Mouse (Mus musculus) forebrain, embryonic 14.5 days (tissue): ENCODE results near the gene Insr. TPM values are rescaled to one million over a fixed set of nuclear protein-coding genes. Genes with fewer than 3 reads are reported as not detected.

Experiments
- ATAC-seq: fragments of 200-750 bp; cut with Nextera tagmentation; 2 replicates; pipeline ENCODE4 v1.8.0; 2017; ENCODE audit warnings: mild to moderate bottlenecking, moderate library complexity
- DNase-seq: peaks from one replicate; pipeline ENCODE4 v3.0.0-alpha.2; 2015; ENCODE audit warnings: low spot score
- H3K27ac ChIP-seq: fragments of 300-500 bp; sonication (generic); 2 replicates; pipeline ENCODE4 v1.5.1; 2014; ENCODE audit warnings: low read depth, mild to moderate bottlenecking, control low read depth, low read length, moderate library complexity
- H3K27me3 ChIP-seq: fragments of 300-500 bp; sonication (generic); replicated peaks from 2 replicates; pipeline ENCODE4 v1.6.1; 2014; ENCODE audit warnings: low read length, control low read depth, mixed read lengths; ENCODE audit not compliant: control insufficient read depth, insufficient read depth
- H3K36me3 ChIP-seq: fragments of 300-500 bp; sonication (generic); 2 replicates; pipeline ENCODE4 v1.6.1; 2014; ENCODE audit warnings: low read length, control low read depth; ENCODE audit not compliant: control insufficient read depth, insufficient read depth
- H3K4me1 ChIP-seq: fragments of 300-500 bp; sonication (generic); 2 replicates; pipeline ENCODE4 v1.6.1; 2014; ENCODE audit warnings: antibody characterized with exemption, low read length, control low read depth; ENCODE audit not compliant: control insufficient read depth, insufficient read depth
- H3K4me2 ChIP-seq: fragments of 300-500 bp; sonication (generic); 2 replicates; pipeline ENCODE4 v1.6.1; 2014; ENCODE audit warnings: mild to moderate bottlenecking, control low read depth, low read length
- H3K4me3 ChIP-seq: fragments of 300-500 bp; sonication (generic); 2 replicates; pipeline ENCODE4 v1.5.1; 2014; ENCODE audit warnings: low read depth, low read length, control low read depth
- H3K9ac ChIP-seq: fragments of 300-500 bp; sonication (generic); 2 replicates; pipeline ENCODE4 v1.6.1; 2014; ENCODE audit warnings: mild to moderate bottlenecking, low read length, control low read depth, moderate library complexity
- H3K9me3 ChIP-seq: fragments of 300-500 bp; sonication (generic); replicated peaks from 2 replicates; pipeline ENCODE4 v1.6.1; 2016; ENCODE audit warnings: low read length, control low read depth, mixed read lengths; ENCODE audit not compliant: control insufficient read depth
- WGBS: fragments of 180-500 bp; shearing (Covaris S2); extraction: QIAGEN DNeasy Blood & Tissue Kit; methylation state at CpG from one replicate; pipeline ENCODE4 v1.1.7; 2014; 5-methylcytosine and 5-hydroxymethylcytosine counted together
- polyA plus RNA-seq: library from polyadenylated mRNA; unstranded; fragments of >200 nt; fragmentation: Nextera tagmentation; extraction: Ambion mirVana; gene quantifications from 2 replicates; pipeline ENCODE4 v1.2.1, GENCODE M21; 2014

Insr gene
- polyA plus RNA-seq, 1 experiment from 2014 or later, result 33.6 TPM

DNA sequence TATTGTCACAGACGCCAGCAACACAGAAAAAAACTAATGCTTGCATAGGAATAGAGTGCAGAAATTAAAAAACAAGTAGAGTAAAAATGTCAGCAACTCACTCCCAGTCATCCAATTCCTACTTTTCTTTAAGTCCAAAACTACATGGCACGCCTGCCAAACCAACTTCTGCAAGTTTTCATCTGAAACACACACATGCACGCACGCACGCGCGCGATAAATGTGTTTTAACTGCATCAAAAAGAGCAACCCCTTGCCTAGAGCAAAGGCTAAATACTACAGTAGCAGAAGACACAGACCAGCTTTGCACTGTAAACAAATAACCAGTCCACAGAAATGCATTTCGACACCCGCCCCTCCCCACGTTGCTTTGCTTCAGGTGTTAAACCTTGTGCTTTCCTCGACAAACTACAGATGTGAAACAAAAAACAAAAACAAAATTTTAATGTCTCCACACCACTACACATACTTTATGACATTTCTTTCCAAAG lies 59.5 kb downstream of the Insr start:
- H3K27me3 ChIP-seq, result no peaks in the 10 kb centered on the region
- ATAC-seq, result no peak
- DNase-seq, result no peak
- no peaks in the 10 kb centered on the region for H3K9me3 ChIP-seq
- no peak overlapping the region for H3K9ac ChIP-seq
- H3K4me2 ChIP-seq, result peak overlapping the region; percentile 72
- 0 out of 2 replicates have a peak, but pooled peaks cover 4% of the 10 kb centered on the region for H3K4me1 ChIP-seq
- H3K4me3 ChIP-seq, result peak overlapping the region; percentile 61; the same call in 1 of the 2 replicates
- H3K36me3 ChIP-seq, result no peaks in the 10 kb centered on the region
- no peak overlapping the region for H3K27ac ChIP-seq
- 88% methylated on average over 12 of the region's 12 CpGs for WGBS

DNA sequence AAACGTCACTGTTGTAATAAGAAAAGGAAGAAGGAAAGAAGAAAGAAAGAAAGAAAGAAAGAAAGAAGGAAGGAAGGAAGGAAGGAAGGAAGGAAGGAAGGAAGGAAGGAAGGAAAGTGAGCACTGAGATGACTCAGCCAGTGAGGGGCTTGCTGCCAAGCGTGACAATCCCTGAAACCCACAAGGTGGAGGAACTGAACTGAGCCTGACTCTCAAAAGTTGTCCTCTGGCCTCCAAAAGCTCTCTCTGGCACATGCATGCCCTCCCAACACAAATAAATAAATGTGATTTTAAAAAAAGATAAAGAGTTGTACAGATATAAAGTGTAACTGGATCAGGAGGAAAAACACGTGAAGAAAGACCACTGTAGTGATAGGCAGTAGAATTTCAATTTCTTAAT lies 60.2 kb downstream of the Insr start:
- no peaks in the 10 kb centered on the region for H3K9me3 ChIP-seq
- H3K4me3 ChIP-seq, result no peak overlapping the region
- ATAC-seq, result no peak
- H3K9ac ChIP-seq, result no peak overlapping the region
- 0 out of 2 replicates have a peak, but pooled peaks cover 4% of the 10 kb centered on the region for H3K4me1 ChIP-seq
- WGBS, result 79% methylated on average over 3 of the region's 3 CpGs
- H3K36me3 ChIP-seq, result no peaks in the 10 kb centered on the region
- H3K4me2 ChIP-seq, result no peak overlapping the region
- no peaks in the 10 kb centered on the region for H3K27me3 ChIP-seq
- H3K27ac ChIP-seq, result no peak overlapping the region
- no peak for DNase-seq

DNA sequence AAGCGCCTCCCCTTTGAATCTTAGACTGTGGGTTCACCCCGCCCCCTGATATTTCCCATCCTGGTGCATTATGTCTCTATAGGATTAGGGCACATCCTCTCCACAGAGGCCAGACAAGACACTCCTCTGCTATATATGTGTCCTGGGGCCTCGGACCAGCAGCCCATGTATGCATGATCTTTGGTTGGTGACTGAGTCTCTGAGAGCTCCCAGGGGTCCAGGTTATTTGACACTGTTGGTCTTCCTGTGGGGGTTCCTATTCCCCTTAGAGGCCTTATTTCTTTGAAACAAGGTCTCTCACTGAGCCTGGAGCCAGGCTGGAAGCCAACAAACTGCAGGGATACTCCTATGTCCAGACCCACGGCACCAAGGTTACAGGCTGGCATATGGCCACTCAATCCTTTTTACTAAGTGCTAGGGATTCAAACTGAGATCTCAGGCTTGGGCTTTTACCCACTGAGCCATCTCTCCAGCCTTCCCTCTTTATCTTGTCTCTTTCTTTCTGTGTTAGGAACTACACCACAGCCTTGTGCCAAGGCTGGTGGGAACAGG lies 62.8 kb downstream of the Insr start:
- no peak for DNase-seq
- H3K27ac ChIP-seq, result no peak overlapping the region

DNA sequence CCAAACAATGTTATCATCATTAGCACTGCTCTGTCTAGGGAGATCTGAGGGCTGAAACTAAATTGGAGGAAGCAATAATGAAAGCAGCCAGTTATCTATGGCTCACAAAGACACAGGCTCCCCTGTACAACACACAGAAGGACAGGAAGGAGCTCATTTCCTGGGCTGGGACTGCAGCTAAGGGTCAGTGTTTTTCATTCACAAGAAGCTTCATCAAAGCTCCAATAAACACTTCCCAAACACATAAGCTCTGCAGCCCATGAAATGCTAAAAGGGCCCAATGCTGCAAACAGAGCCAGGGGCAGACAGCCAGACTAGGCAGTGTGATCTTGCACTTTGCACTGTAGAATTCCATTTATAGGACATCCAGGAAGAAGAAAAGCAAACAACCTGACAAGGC lies 63.9 kb downstream of the Insr start:
- H3K4me2 ChIP-seq, result no peak overlapping the region
- no peak for ATAC-seq
- H3K27ac ChIP-seq, result no peak overlapping the region
- H3K9me3 ChIP-seq, result no peaks in the 10 kb centered on the region
- no peak for DNase-seq
- peaks cover 10% of the 10 kb centered on the region; the same call in 1 of the 2 replicates for H3K36me3 ChIP-seq
- H3K9ac ChIP-seq, result no peak overlapping the region
- no peaks in the 10 kb centered on the region for H3K4me1 ChIP-seq
- H3K27me3 ChIP-seq, result no peaks in the 10 kb centered on the region
- H3K4me3 ChIP-seq, result no peak overlapping the region

More for the DNA sequence above, 62.8 kb downstream of the Insr start:
- H3K36me3 ChIP-seq, result 0 out of 2 replicates have a peak, but pooled peaks cover 2% of the 10 kb centered on the region
- WGBS, result 85% methylated on average over 4 of the region's 4 CpGs
- no peaks in the 10 kb centered on the region for H3K9me3 ChIP-seq
- no peaks in the 10 kb centered on the region for H3K27me3 ChIP-seq
- H3K4me2 ChIP-seq, result no peak overlapping the region
- H3K9ac ChIP-seq, result no peak overlapping the region
- no peak overlapping the region for H3K4me3 ChIP-seq
- H3K4me1 ChIP-seq, result no peaks in the 10 kb centered on the region
- no peak for ATAC-seq

DNA sequence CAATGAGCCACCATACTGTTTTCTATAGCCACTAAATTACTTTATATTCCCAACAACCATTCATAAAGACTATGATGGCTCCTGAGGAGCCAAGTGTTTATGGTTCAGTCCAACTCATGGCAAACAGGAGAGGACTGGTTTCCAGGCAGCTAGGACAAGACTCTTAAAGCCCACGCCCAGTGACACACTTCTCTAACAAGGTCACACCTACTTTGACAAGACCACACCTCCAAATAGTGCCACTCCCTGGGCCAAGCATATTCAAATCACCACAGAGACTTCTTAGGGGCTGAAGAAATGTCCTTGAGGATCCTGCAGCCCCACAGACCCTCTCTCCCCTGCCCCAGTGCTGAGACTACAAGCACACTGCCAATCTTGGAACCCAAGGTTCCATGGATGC lies 64.8 kb downstream of the Insr start:
- ATAC-seq (no peak), DNase-seq (no peak)
- no peak overlapping the region for H3K9ac ChIP-seq
- H3K27ac ChIP-seq, result no peak overlapping the region
- WGBS, result 88% methylated on average over 1 of the region's 1 CpGs
- no peaks in the 10 kb centered on the region for H3K27me3 ChIP-seq
- no peaks in the 10 kb centered on the region for H3K4me1 ChIP-seq
- peaks cover 19% of the 10 kb centered on the region for H3K36me3 ChIP-seq
- no peak overlapping the region for H3K4me2 ChIP-seq
- H3K4me3 ChIP-seq, result no peak overlapping the region
- no peaks in the 10 kb centered on the region for H3K9me3 ChIP-seq

DNA sequence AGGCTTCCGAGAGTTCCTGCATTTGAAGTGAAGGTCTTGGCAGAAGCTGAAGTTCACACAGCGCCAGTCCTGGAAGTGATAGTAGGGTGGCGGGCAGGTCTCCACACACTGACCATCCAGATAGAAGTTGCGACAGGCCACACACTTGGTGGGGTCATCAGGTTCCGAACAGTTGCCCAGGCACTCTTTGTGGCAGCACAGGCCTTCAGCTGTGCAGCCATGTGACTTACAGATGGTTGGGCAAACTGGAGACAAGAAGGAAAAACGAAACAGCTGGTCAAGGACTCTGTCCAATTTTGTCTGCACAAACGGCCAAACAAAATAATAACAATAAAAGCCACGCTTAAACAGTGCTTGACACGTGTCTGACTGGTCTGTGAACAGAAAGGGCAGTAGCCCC lies 68.0 kb downstream of the Insr start:
- 85% methylated on average over 9 of the region's 9 CpGs for WGBS
- Histone ChIP-seq H3K4me2 (no peak overlapping the region), H3K36me3 (peaks cover 19% of the 10 kb centered on the region), H3K9me3 (no peaks in the 10 kb centered on the region), H3K4me3 (no peak overlapping the region), H3K9ac (no peak overlapping the region), H3K27me3 (no peaks in the 10 kb centered on the region), H3K27ac (no peak overlapping the region), H3K4me1 (no peaks in the 10 kb centered on the region)
- DNase-seq (no peak), ATAC-seq (no peak)

DNA sequence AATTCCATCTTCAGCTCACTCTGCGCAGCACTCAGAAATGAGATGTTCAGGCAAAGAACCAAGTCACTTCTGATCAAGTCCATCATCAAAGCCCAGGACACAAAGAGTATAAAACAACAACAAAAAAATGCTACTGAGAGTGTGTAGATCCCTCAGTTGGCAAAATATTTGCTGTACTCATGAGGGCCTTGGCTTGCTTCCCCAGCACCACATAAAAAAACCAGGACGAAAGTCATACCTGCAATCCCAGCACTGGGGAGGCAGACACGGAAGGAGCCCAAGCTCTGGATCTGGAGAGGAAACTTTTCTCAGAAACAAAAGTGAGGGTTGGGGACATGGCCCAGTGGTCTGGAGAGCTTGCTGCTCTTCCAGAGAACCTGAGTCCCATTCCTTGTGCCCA lies 69.5 kb downstream of the Insr start:
- no peak overlapping the region for H3K9ac ChIP-seq
- peaks cover 19% of the 10 kb centered on the region for H3K36me3 ChIP-seq
- 89% methylated on average over 3 of the region's 3 CpGs for WGBS
- DNase-seq, result no peak
- no peaks in the 10 kb centered on the region for H3K9me3 ChIP-seq
- ATAC-seq, result no peak
- H3K27me3 ChIP-seq, result no peaks in the 10 kb centered on the region
- H3K27ac ChIP-seq, result no peak overlapping the region
- H3K4me3 ChIP-seq, result no peak overlapping the region
- no peaks in the 10 kb centered on the region for H3K4me1 ChIP-seq
- H3K4me2 ChIP-seq, result no peak overlapping the region

DNA sequence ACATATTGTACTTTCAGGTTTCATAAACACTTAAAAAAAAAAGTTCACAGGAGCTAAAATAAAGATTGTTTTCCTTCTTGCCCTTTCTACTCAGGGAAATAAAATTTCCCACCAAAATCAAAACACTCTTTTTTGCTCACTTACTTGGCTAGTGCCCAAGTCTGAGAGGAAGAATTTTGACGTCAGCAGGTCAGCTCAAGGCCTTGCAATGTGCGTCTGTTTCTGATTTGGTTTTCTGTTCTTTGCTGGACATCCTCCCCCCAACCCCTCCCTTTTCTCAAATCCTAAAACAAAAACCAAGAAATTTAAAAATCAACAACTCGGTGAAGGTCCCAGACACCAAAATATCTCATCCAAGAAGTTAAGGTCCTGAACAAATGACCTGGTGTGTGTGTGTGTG lies 70.1 kb downstream of the Insr start:
- 67% methylated on average over 3 of the region's 3 CpGs for WGBS
- no peak for DNase-seq
- Histone ChIP-seq H3K4me1 (no peaks in the 10 kb centered on the region), H3K27me3 (no peaks in the 10 kb centered on the region), H3K4me3 (no peak overlapping the region), H3K36me3 (peaks cover 25% of the 10 kb centered on the region), H3K27ac (no peak overlapping the region), H3K9me3 (no peaks in the 10 kb centered on the region), H3K4me2 (no peak overlapping the region), H3K9ac (no peak overlapping the region)
- no peak for ATAC-seq

DNA sequence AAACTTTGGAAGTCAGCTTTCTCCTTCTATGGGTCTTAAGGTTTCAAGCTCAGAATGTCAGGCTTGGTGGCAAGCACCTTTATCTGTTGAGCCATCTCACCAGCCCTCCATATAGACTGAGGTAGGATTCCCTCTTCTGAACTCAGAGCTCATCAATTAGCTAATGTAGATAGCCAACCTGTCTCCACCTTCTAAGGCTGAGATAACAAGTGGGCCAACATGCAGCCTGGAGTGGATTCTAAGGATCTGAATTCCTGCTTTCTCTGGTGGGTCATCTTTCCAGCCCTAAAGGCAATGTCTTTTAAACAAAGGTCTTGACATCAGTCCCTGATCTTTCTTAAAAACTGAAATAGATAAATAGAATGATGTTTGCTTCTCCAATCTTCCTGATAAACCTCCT lies 70.7 kb downstream of the Insr start:
- H3K9ac ChIP-seq, result no peak overlapping the region
- H3K4me2 ChIP-seq, result no peak overlapping the region
- no peaks in the 10 kb centered on the region for H3K9me3 ChIP-seq
- peaks cover 30% of the 10 kb centered on the region for H3K36me3 ChIP-seq
- no peak overlapping the region for H3K4me3 ChIP-seq
- ATAC-seq, result no peak
- H3K27me3 ChIP-seq, result no peaks in the 10 kb centered on the region
- DNase-seq, result no peak
- no peak overlapping the region for H3K27ac ChIP-seq
- no peaks in the 10 kb centered on the region for H3K4me1 ChIP-seq
